In genomic region chr19:47836701-47837526, GRCm38 (mm10) we compare ENCODE assay signal across 8 mouse cellular contexts. TPM values are rescaled to one million over a fixed set of nuclear protein-coding genes. Genes with fewer than 3 reads are reported as not detected.
DNase-seq lines count a peak whose midpoint lies in the region; ATAC-seq lines count a peak whose summit lies in the region.

No protein-coding gene starts in this region.

- peak overlapping the region; percentile 70 for H3K4me2 ChIP-seq in hindbrain, embryonic 11.5 days (replicated peaks; ENCODE audit: low read depth, low read length)

- no peaks in the 10 kb centered on the region for H3K27me3 ChIP-seq in hindbrain, embryonic 11.5 days (ENCODE audit: control insufficient read depth, insufficient read depth, low read length)

- H3K9me3 ChIP-seq in hindbrain, embryonic 11.5 days (ENCODE audit: control insufficient read depth, low read length), result no peaks in the 10 kb centered on the region

- no peaks in the 10 kb centered on the region for H3K4me1 ChIP-seq in hindbrain, embryonic 11.5 days (replicated peaks; ENCODE audit: control insufficient read depth, insufficient read depth, low read length)

- no peak overlapping the region for H3K27ac ChIP-seq in hindbrain, embryonic 11.5 days (ENCODE audit: low read depth, low read length)

- peak overlapping the region; percentile 40 for H3K4me3 ChIP-seq in hindbrain, embryonic 11.5 days (ENCODE audit: low read depth, low read length)

- H3K9ac ChIP-seq in hindbrain, embryonic 11.5 days (ENCODE audit: low read depth, low read length), result no peak overlapping the region

- ATAC-seq in frontal cortex, adult (ENCODE audit: low TSS enrichment), result peak; percentile 85
- ATAC-seq in hindbrain, embryonic 11.5 days (ENCODE audit: low FRiP score), result peak; percentile 94

- 2% methylated on average over 48 of the region's 49 CpGs for WGBS in hindbrain, embryonic 11.5 days

- H3K36me3 ChIP-seq in hindbrain, embryonic 11.5 days (ENCODE audit: control insufficient read depth, insufficient read depth, low read length), result no peaks in the 10 kb centered on the region

- peak; percentile 87 for DNase-seq in Muller cell, postnatal 12 days (ENCODE audit: inconsistent ontology term)
- peak; percentile 28 to 52 for DNase-seq in cerebellum, adult 18-20 months
- peak; percentile 84 for DNase-seq in hindbrain, embryonic 11.5 days (ENCODE audit: low spot score)
- DNase-seq in layer of hippocampus, postnatal 36 days, result peak; percentile 40 to 50
- DNase-seq in lung, postnatal 25 days (ENCODE audit: low spot score), result peak; percentile 65
- DNase-seq in ovary, postnatal 36 days (ENCODE audit: low spot score), result peak; percentile 60
- peak; percentile 56 for DNase-seq in urinary bladder, postnatal 25 days (ENCODE audit: low spot score)

RNA-seq across cellular contexts. Expression of gene Gsto1, which starts 17.9 kb away (rescaled TPM):
- 105 and 116 TPM in 2 replicates for polyA plus RNA-seq in hindbrain, embryonic 11.5 days (2014; fragmentation: Nextera tagmentation; extraction: Ambion mirVana)
- total RNA-seq in layer of hippocampus, postnatal 36 days (2021), result 10 to 100 TPM; 46.5 to 50.0 TPM

RNA-seq across cellular contexts. Expression of gene Gsto2, which starts 28.4 kb away (rescaled TPM):
- polyA plus RNA-seq in hindbrain, embryonic 11.5 days (2014; fragmentation: Nextera tagmentation; extraction: Ambion mirVana), result 0.77 and 1.4 TPM in 2 replicates
- 1 to 10 TPM; 2.7 to 3.1 TPM for total RNA-seq in layer of hippocampus, postnatal 36 days (2021)
